ENCODE assay signal across 15 mouse cellular contexts in genomic region chr5:17924085-17924518, GRCm38 (mm10). TPM values are rescaled to one million over a fixed set of nuclear protein-coding genes. Genes with fewer than 3 reads are reported as not detected.
DNase-seq lines count a peak whose midpoint lies in the region; ATAC-seq and TF ChIP-seq lines count a peak whose summit lies in the region.
"Had no signal": no experiment of that assay in that cellular context is flagged by ENCODE, and none has a peak within 500 bp of the region (broad histone marks: within the 10 kb centered on the region; RNA-seq: fewer than 3 reads in every experiment).

No protein-coding gene starts in this region.

- intact Hi-C loops in left cerebral cortex, postnatal 14 days (cut with DNase I): no loop called here

- H3K4me3 ChIP-seq in liver, adult 2 months (ENCODE audit: insufficient read depth, low read depth, low read length): no peak overlapping the region
- no peak overlapping the region for H3K4me3 ChIP-seq in liver, embryonic 11.5 days (ENCODE audit: low read depth, low read length)
- H3K4me3 ChIP-seq in heart, postnatal 0 days (ENCODE audit: low read depth, low read length): no peak overlapping the region
- H3K4me3 ChIP-seq in stomach, postnatal 0 days (ENCODE audit: low read depth, low read length): no peak overlapping the region
- H3K4me3 ChIP-seq: forebrain, embryonic 10.5 days; hindbrain, embryonic 12.5 days; neural tube, embryonic 12.5 days had no signal

- H3K27ac ChIP-seq in liver, adult 2 months (replicated peaks; ENCODE audit: insufficient read depth, low read depth, low read length): peak overlapping the region; percentile 73; the same call in 1 of the 2 replicates
- no peak overlapping the region for H3K27ac ChIP-seq in liver, embryonic 11.5 days (ENCODE audit: low read depth, low read length)
- peak overlapping the region; percentile 81 for H3K27ac ChIP-seq in heart, postnatal 0 days (ENCODE audit: low read depth)
- no peak overlapping the region for H3K27ac ChIP-seq in stomach, postnatal 0 days (replicated peaks)
- H3K27ac ChIP-seq: forebrain, embryonic 10.5 days; hindbrain, embryonic 12.5 days; neural tube, embryonic 12.5 days had no signal

- peak; percentile 97 for DNase-seq in liver, adult 2 months (ENCODE audit: extremely low read depth, low read depth, low spot score)
- DNase-seq in liver, embryonic 11.5 days (ENCODE audit: low spot score): no peak
- DNase-seq in heart, postnatal 0 days (ENCODE audit: low spot score): peak; percentile 80
- peak; percentile 71 for DNase-seq in kidney, postnatal 14 days
- DNase-seq in stomach, postnatal 0 days (ENCODE audit: low spot score): no peak
- no peak for DNase-seq in left cerebral cortex, postnatal 14 days (ENCODE audit: low spot score in 2 of 2)
- DNase-seq in frontal cortex, adult 2 months (ENCODE audit: extremely low spot score in 1 of 2, low spot score in 1 of 2): no peak
- DNase-seq: adrenal gland, postnatal 25 days; cerebellum, postnatal 25 days; right cerebral cortex, postnatal 4 days; thymus, postnatal 4 days had no signal

- H3K9ac ChIP-seq in liver, adult 2 months (ENCODE audit: low read depth, low read length): no peak overlapping the region
- no peak overlapping the region for H3K9ac ChIP-seq in liver, embryonic 11.5 days (ENCODE audit: low read depth, low read length)
- H3K9ac ChIP-seq in heart, postnatal 0 days (replicated peaks; ENCODE audit: low read depth, low read length): no peak overlapping the region
- no peak overlapping the region for H3K9ac ChIP-seq in stomach, postnatal 0 days (ENCODE audit: low read length)
- H3K9ac ChIP-seq: hindbrain, embryonic 12.5 days; neural tube, embryonic 12.5 days had no signal

- no peak for TF ChIP-seq CTCF in liver, adult 2 months (IDR thresholded peaks at IDR 0.05; ENCODE audit: low read depth, low read length)
- no peak for TF ChIP-seq CTCF in heart, postnatal 0 days (IDR thresholded peaks at IDR 0.05; ENCODE audit: low read depth)
- no peak for TF ChIP-seq CTCF in stomach, postnatal 0 days (IDR thresholded peaks at IDR 0.05; ENCODE audit: low read depth)

- TF ChIP-seq EP300 in heart, postnatal 0 days (IDR thresholded peaks at IDR 0.05; ENCODE audit: low read depth): peak; percentile 91
- no peak for TF ChIP-seq EP300 in stomach, postnatal 0 days (optimal IDR thresholded peaks at IDR 0.05)

- no peak overlapping the region for H3K4me2 ChIP-seq in liver, embryonic 11.5 days
- no peak overlapping the region for H3K4me2 ChIP-seq in heart, postnatal 0 days (ENCODE audit: low read depth, low read length)
- H3K4me2 ChIP-seq in stomach, postnatal 0 days (replicated peaks; ENCODE audit: low read depth): no peak overlapping the region
- H3K4me2 ChIP-seq: hindbrain, embryonic 12.5 days; neural tube, embryonic 12.5 days had no signal

- no peaks in the 10 kb centered on the region for H3K79me2 ChIP-seq in liver, adult 2 months (ENCODE audit: control insufficient read depth, insufficient read depth, low read length)

- H3K4me1 ChIP-seq in liver, adult 2 months (ENCODE audit: control insufficient read depth, insufficient read depth, low read length): peaks cover 21% of the 10 kb centered on the region
- no peaks in the 10 kb centered on the region for H3K4me1 ChIP-seq in liver, embryonic 11.5 days (replicated peaks; ENCODE audit: control insufficient read depth, insufficient read depth, low read length)
- H3K4me1 ChIP-seq in heart, postnatal 0 days (ENCODE audit: control insufficient read depth, insufficient read depth): peaks cover 13% of the 10 kb centered on the region
- no peaks in the 10 kb centered on the region for H3K4me1 ChIP-seq in stomach, postnatal 0 days (replicated peaks; ENCODE audit: control insufficient read depth, insufficient read depth)
- H3K4me1 ChIP-seq: forebrain, embryonic 10.5 days; neural tube, embryonic 12.5 days had no signal

- H3K27me3 ChIP-seq in liver, adult 2 months (ENCODE audit: control insufficient read depth, insufficient read depth, low read length): no peaks in the 10 kb centered on the region
- no peaks in the 10 kb centered on the region for H3K27me3 ChIP-seq in liver, embryonic 11.5 days (replicated peaks; ENCODE audit: control insufficient read depth, insufficient read depth, low read length)
- no peaks in the 10 kb centered on the region for H3K27me3 ChIP-seq in heart, postnatal 0 days (ENCODE audit: control insufficient read depth, insufficient read depth, low read length)
- no peaks in the 10 kb centered on the region for H3K27me3 ChIP-seq in stomach, postnatal 0 days (ENCODE audit: control insufficient read depth, insufficient read depth, low read length)
- H3K27me3 ChIP-seq: hindbrain, embryonic 12.5 days; neural tube, embryonic 12.5 days had no signal

- no peaks in the 10 kb centered on the region for H3K36me3 ChIP-seq in liver, adult 2 months (ENCODE audit: control insufficient read depth, insufficient read depth, low read length)
- no peaks in the 10 kb centered on the region for H3K36me3 ChIP-seq in liver, embryonic 11.5 days (ENCODE audit: control insufficient read depth, insufficient read depth, low read length)
- no peaks in the 10 kb centered on the region for H3K36me3 ChIP-seq in heart, postnatal 0 days (replicated peaks; ENCODE audit: control insufficient read depth, insufficient read depth, low read length)
- H3K36me3 ChIP-seq in stomach, postnatal 0 days (ENCODE audit: control insufficient read depth, insufficient read depth, low read length): no peaks in the 10 kb centered on the region
- H3K36me3 ChIP-seq: forebrain, embryonic 10.5 days; hindbrain, embryonic 12.5 days; neural tube, embryonic 12.5 days had no signal

- 8% methylated on average over 2 of the region's 2 CpGs for WGBS in liver, adult 2 months
- WGBS in liver, embryonic 11.5 days: 54% methylated on average over 2 of the region's 2 CpGs
- WGBS in heart, postnatal 0 days: 31% methylated on average over 2 of the region's 2 CpGs
- 23% methylated on average over 2 of the region's 2 CpGs for WGBS in stomach, postnatal 0 days

- ATAC-seq in liver, embryonic 11.5 days (replicated peaks; ENCODE audit: low FRiP score): no peak
- peak; percentile 82 for ATAC-seq in heart, postnatal 0 days (ENCODE audit: insufficient read depth, low read depth)
- peak; percentile 21; the same call in 1 of the 2 replicates for ATAC-seq in stomach, postnatal 0 days (ENCODE audit: low FRiP score, low TSS enrichment)

- no peaks in the 10 kb centered on the region for H3K9me3 ChIP-seq in liver, embryonic 11.5 days (ENCODE audit: control insufficient read depth, low read length)
- no peaks in the 10 kb centered on the region for H3K9me3 ChIP-seq in heart, postnatal 0 days (replicated peaks; ENCODE audit: control insufficient read depth, low read length)
- H3K9me3 ChIP-seq in stomach, postnatal 0 days (ENCODE audit: control insufficient read depth, low read length): no peaks in the 10 kb centered on the region
- H3K9me3 ChIP-seq: forebrain, embryonic 10.5 days; hindbrain, embryonic 12.5 days; neural tube, embryonic 12.5 days had no signal

- no peak for TF ChIP-seq POLR2A in liver, adult 2 months (IDR thresholded peaks at IDR 0.05; ENCODE audit: extremely low read depth, insufficient read depth, low read length)

RNA-seq across cellular contexts. Expression of gene Cd36, which starts 35.5 kb away (rescaled TPM):
- 62.4 and 73.3 TPM in 2 replicates for total RNA-seq in liver, adult 2 months (2014; rRNA removed)
- 3.6 and 19.7 TPM in 2 replicates for polyA plus RNA-seq in liver, adult 2 months (2012; rRNA removed)
- polyA plus RNA-seq in liver, embryonic 11.5 days (2014; fragmentation: Nextera tagmentation; extraction: Ambion mirVana): 11.3 and 11.9 TPM in 2 replicates
- 373 and 526 TPM in 2 replicates for total RNA-seq in heart, postnatal 0 days (2014; rRNA removed; ENCODE audit: low replicate concordance)
- 601 and 603 TPM in 2 replicates for polyA plus RNA-seq in heart, postnatal 0 days (2015; fragmentation: Nextera tagmentation; extraction: Ambion mirVana)
- 28.2 and 35.9 TPM in 2 replicates for polyA plus RNA-seq in stomach, postnatal 0 days (2015; fragmentation: Nextera tagmentation; extraction: Ambion mirVana)
- 1 to 10 TPM; 2.8 to 3.6 TPM for total RNA-seq in left cerebral cortex, postnatal 14 days (2021)
- polyA plus RNA-seq in frontal cortex, adult 2 months (2012; rRNA removed): 0.76 and 0.88 TPM in 2 replicates

RNA-seq across cellular contexts. Expression of gene Gnat3, which starts 38.2 kb away (rescaled TPM):
- not detected in 2 replicates for total RNA-seq in liver, adult 2 months (2014; rRNA removed)
- not detected in 2 replicates for polyA plus RNA-seq in liver, adult 2 months (2012; rRNA removed)
- polyA plus RNA-seq in liver, embryonic 11.5 days (2014; fragmentation: Nextera tagmentation; extraction: Ambion mirVana): not detected in 2 replicates
- 0.12 TPM in 1 of 2 replicates, not detected in the other for total RNA-seq in heart, postnatal 0 days (2014; rRNA removed; ENCODE audit: low replicate concordance)
- 0.11 TPM in 1 of 2 replicates, not detected in the other for polyA plus RNA-seq in heart, postnatal 0 days (2015; fragmentation: Nextera tagmentation; extraction: Ambion mirVana)
- not detected in 2 replicates for polyA plus RNA-seq in stomach, postnatal 0 days (2015; fragmentation: Nextera tagmentation; extraction: Ambion mirVana)
- total RNA-seq in left cerebral cortex, postnatal 14 days (2021): not detected
- not detected in 2 replicates for polyA plus RNA-seq in frontal cortex, adult 2 months (2012; rRNA removed)
- total RNA-seq: adrenal gland, postnatal 25 days; megakaryocyte, adult 5-6 weeks had no signal
- polyA plus RNA-seq: forebrain, embryonic 10.5 days had no signal

Comparison
In these comparisons a context has a peak if more than half of its experiments do, and no peak if none do; other contexts are left out.
1. DNase-seq: peak in liver, adult 2 months (single experiment), heart, postnatal 0 days (single experiment) and kidney, postnatal 14 days (single experiment); none in liver, embryonic 11.5 days (single experiment), stomach, postnatal 0 days (single experiment), left cerebral cortex, postnatal 14 days (0 of 2) and frontal cortex, adult 2 months (0 of 2).
2. H3K27ac ChIP-seq: peak in liver, adult 2 months (single experiment) and heart, postnatal 0 days (single experiment); none in liver, embryonic 11.5 days (single experiment) and stomach, postnatal 0 days (single experiment).
3. RNA of gene Cd36, which starts 35.5 kb away (polyA plus RNA-seq): 601 to 603 TPM in heart, postnatal 0 days; 28.2 to 35.9 TPM in stomach, postnatal 0 days, 11.3 to 11.9 TPM in liver, embryonic 11.5 days, 3.6 to 19.7 TPM in liver, adult 2 months and 0.76 to 0.88 TPM in frontal cortex, adult 2 months; every median in the first group is over 10 times any median in the second.